Comparison of ENCODE assay signal across 8 mouse cellular contexts in the genomic region with DNA sequence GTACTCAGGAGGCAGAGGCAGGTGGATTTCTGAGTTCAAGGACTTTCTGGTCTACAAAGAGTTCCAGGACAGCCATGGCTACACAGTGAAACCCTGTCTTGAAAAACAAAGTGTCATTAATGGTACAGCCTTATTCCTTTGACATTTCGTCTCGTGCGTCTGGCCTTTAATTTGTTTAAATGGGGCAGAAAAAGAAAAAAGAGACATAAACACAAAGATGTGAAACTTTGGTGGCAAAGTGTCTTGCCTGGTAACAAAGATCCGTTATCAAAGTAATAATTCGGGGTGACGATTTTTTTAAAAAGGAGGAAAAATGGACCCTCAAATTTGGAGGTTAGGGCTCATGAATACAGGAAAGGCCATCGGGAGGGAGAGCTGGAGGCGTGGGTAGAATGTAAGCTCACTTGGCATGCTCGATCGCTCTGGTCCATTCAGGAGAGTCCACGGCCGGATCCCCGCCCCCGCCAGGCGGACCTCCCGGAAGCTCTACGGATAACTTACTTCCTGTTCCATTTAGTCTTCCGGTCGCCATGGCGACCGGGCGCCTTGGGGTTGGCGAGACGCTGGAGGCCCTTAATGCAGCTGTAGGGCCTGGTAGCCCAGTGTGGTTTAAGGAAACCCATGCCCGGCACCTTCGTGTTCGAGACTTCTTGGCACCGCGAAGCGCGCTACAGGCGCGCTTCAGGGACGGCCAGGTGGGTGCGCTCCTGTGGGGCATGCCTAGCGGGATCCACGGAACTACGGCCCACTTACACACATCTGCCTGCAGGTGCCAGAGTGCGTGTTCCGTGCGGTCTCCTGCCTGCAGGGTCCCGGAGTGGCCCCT. TPM values are rescaled to one million over a fixed set of nuclear protein-coding genes. Genes with fewer than 3 reads are reported as not detected.
A peak's percentile ranks its signal among the peaks of the same experiment; 100 is the strongest.
DNase-seq lines count a peak whose midpoint lies in the region; ATAC-seq and TF ChIP-seq lines count a peak whose summit lies in the region.

Gene Dalrd3 (plus strand): TSS at position 506 of the 826 bp plus-strand sequence.

- peak; percentile 60 for ATAC-seq in erythroid progenitor cell, adult 5-6 weeks (replicated peaks; ENCODE audit: low FRiP score, poor library complexity, severe bottlenecking)
- ATAC-seq in heart, embryonic 12.5 days (ENCODE audit: insufficient number of reproducible peaks, low FRiP score), result peak; percentile 67
- ATAC-seq in kidney, postnatal 0 days (replicated peaks; ENCODE audit: low FRiP score, low read depth), result peak; percentile 51
- ATAC-seq in liver, embryonic 14.5 days (ENCODE audit: insufficient read depth), result peak; percentile 58
- ATAC-seq in neural tube, embryonic 11.5 days (ENCODE audit: insufficient read depth, low FRiP score, low TSS enrichment), result peak; percentile 45
- peak; percentile 59 for ATAC-seq in stomach, postnatal 0 days (ENCODE audit: low FRiP score, low TSS enrichment)

- peaks cover 45% of the 10 kb centered on the region for H3K36me3 ChIP-seq in heart, embryonic 12.5 days
- H3K36me3 ChIP-seq in kidney, postnatal 0 days (ENCODE audit: insufficient read depth, low read length), result peaks cover 20% of the 10 kb centered on the region
- H3K36me3 ChIP-seq in liver, embryonic 14.5 days (replicated peaks; ENCODE audit: control insufficient read depth, insufficient read depth, low read depth), result peaks cover 12% of the 10 kb centered on the region
- H3K36me3 ChIP-seq in neural tube, embryonic 11.5 days (ENCODE audit: control insufficient read depth, insufficient read depth, low read length), result peaks cover 21% of the 10 kb centered on the region
- peaks cover 19% of the 10 kb centered on the region for H3K36me3 ChIP-seq in stomach, postnatal 0 days (ENCODE audit: control insufficient read depth, insufficient read depth, low read length)

- H3K4me1 ChIP-seq in heart, embryonic 12.5 days (replicated peaks), result peaks cover 44% of the 10 kb centered on the region
- peaks cover 14% of the 10 kb centered on the region for H3K4me1 ChIP-seq in kidney, postnatal 0 days (replicated peaks; ENCODE audit: insufficient read depth, low read length)
- peaks cover 12 to 21% of the 10 kb centered on the region in 2 experiments for H3K4me1 ChIP-seq in liver, embryonic 14.5 days (replicated peaks; ENCODE audit: control insufficient read depth in 2 of 2, insufficient read depth in 2 of 2, low read length in 1 of 2)
- H3K4me1 ChIP-seq in neural tube, embryonic 11.5 days (ENCODE audit: control insufficient read depth, insufficient read depth, low read length), result peaks cover 33% of the 10 kb centered on the region
- peaks cover 5% of the 10 kb centered on the region for H3K4me1 ChIP-seq in stomach, postnatal 0 days (replicated peaks; ENCODE audit: control insufficient read depth, insufficient read depth)

- peak within 1 kb of the TSS; percentile 98 for H3K4me2 ChIP-seq in heart, embryonic 12.5 days
- H3K4me2 ChIP-seq in kidney, postnatal 0 days (ENCODE audit: low read length), result peak within 1 kb of the TSS; percentile 100
- peak within 1 kb of the TSS; percentile 99 for H3K4me2 ChIP-seq in liver, embryonic 14.5 days (ENCODE audit: low read depth)
- H3K4me2 ChIP-seq in neural tube, embryonic 11.5 days (ENCODE audit: low read depth), result peak within 1 kb of the TSS; percentile 99
- peak within 1 kb of the TSS; percentile 100 for H3K4me2 ChIP-seq in stomach, postnatal 0 days (replicated peaks; ENCODE audit: low read depth)

- H3K9ac ChIP-seq in heart, embryonic 12.5 days, result peak within 1 kb of the TSS; percentile 88
- H3K9ac ChIP-seq in kidney, postnatal 0 days (ENCODE audit: low read depth, low read length), result peak within 1 kb of the TSS; percentile 50
- H3K9ac ChIP-seq in liver, embryonic 14.5 days (replicated peaks), result peak within 1 kb of the TSS; percentile 46
- peak within 1 kb of the TSS; percentile 67 for H3K9ac ChIP-seq in neural tube, embryonic 11.5 days (ENCODE audit: low read length)
- H3K9ac ChIP-seq in stomach, postnatal 0 days (ENCODE audit: low read length), result peak within 1 kb of the TSS; percentile 64

- DNase-seq in CD4-positive, CD25-positive, alpha-beta regulatory T cell, adult 2 months (ENCODE audit: low read depth, low spot score), result peak; percentile 91
- DNase-seq in brain, embryonic 18.5 days (ENCODE audit: low read depth, low spot score), result peak; percentile 80
- DNase-seq in kidney, postnatal 0 days (ENCODE audit: low spot score), result peak; percentile 97
- peak; percentile 89 to 91 (median 90) for DNase-seq in liver, embryonic 14.5 days (ENCODE audit: low read depth in 3 of 3, low spot score in 3 of 3)
- peak; percentile 95 for DNase-seq in neural tube, embryonic 11.5 days (ENCODE audit: low spot score)
- DNase-seq in stomach, postnatal 0 days (ENCODE audit: low spot score), result peak; percentile 95

- H3K9me3 ChIP-seq in heart, embryonic 12.5 days (replicated peaks), result no peaks in the 10 kb centered on the region
- H3K9me3 ChIP-seq in kidney, postnatal 0 days (replicated peaks; ENCODE audit: low read length), result no peaks in the 10 kb centered on the region
- no peaks in the 10 kb centered on the region for H3K9me3 ChIP-seq in liver, embryonic 14.5 days (ENCODE audit: control insufficient read depth, low read length)
- no peaks in the 10 kb centered on the region for H3K9me3 ChIP-seq in neural tube, embryonic 11.5 days (ENCODE audit: control insufficient read depth, low read length)
- no peaks in the 10 kb centered on the region for H3K9me3 ChIP-seq in stomach, postnatal 0 days (ENCODE audit: control insufficient read depth, low read length)

- peak within 1 kb of the TSS; percentile 78 for H3K4me3 ChIP-seq in heart, embryonic 12.5 days
- H3K4me3 ChIP-seq in kidney, postnatal 0 days (replicated peaks; ENCODE audit: low read depth, low read length), result peak within 1 kb of the TSS; percentile 59
- peak within 1 kb of the TSS; percentile 73 to 86 for H3K4me3 ChIP-seq in liver, embryonic 14.5 days (ENCODE audit: insufficient read depth in 1 of 2, low read depth in 2 of 2, low read length in 2 of 2)
- H3K4me3 ChIP-seq in neural tube, embryonic 11.5 days (ENCODE audit: low read depth, low read length), result peak within 1 kb of the TSS; percentile 68
- H3K4me3 ChIP-seq in stomach, postnatal 0 days (ENCODE audit: low read depth, low read length), result peak within 1 kb of the TSS; percentile 68

- H3K27me3 ChIP-seq in heart, embryonic 12.5 days (replicated peaks), result no peaks in the 10 kb centered on the region
- H3K27me3 ChIP-seq in kidney, postnatal 0 days (ENCODE audit: insufficient read depth, low read length), result no peaks in the 10 kb centered on the region
- no peaks in the 10 kb centered on the region for H3K27me3 ChIP-seq in liver, embryonic 14.5 days (ENCODE audit: control insufficient read depth, insufficient read depth, low read length)
- no peaks in the 10 kb centered on the region for H3K27me3 ChIP-seq in neural tube, embryonic 11.5 days (ENCODE audit: control insufficient read depth, insufficient read depth, low read length)
- no peaks in the 10 kb centered on the region for H3K27me3 ChIP-seq in stomach, postnatal 0 days (ENCODE audit: control insufficient read depth, insufficient read depth, low read length)

- TF ChIP-seq CTCF in kidney, postnatal 0 days (IDR thresholded peaks at IDR 0.05; ENCODE audit: low read depth), result no peak
- no peak for TF ChIP-seq CTCF in liver, embryonic 14.5 days (IDR thresholded peaks at IDR 0.05; ENCODE audit: low read depth)
- no peak for TF ChIP-seq CTCF in stomach, postnatal 0 days (IDR thresholded peaks at IDR 0.05; ENCODE audit: low read depth)

- peak within 1 kb of the TSS; percentile 37; the same call in 1 of the 2 replicates for H3K27ac ChIP-seq in heart, embryonic 12.5 days (ENCODE audit: poor library complexity, severe bottlenecking)
- H3K27ac ChIP-seq in kidney, postnatal 0 days, result peak within 1 kb of the TSS; percentile 25
- H3K27ac ChIP-seq in liver, embryonic 14.5 days, result peak within 1 kb of the TSS; percentile 31
- H3K27ac ChIP-seq in neural tube, embryonic 11.5 days (ENCODE audit: low read depth, low read length), result 0 out of 2 replicates have a peak within 1 kb of the TSS, but pooled peaks have one; percentile 39
- peak within 1 kb of the TSS; percentile 45; the same call in 1 of the 2 replicates for H3K27ac ChIP-seq in stomach, postnatal 0 days (replicated peaks)

- TF ChIP-seq EP300 in liver, embryonic 14.5 days (IDR thresholded peaks at IDR 0.05; ENCODE audit: low read depth), result no peak
- no peak for TF ChIP-seq EP300 in stomach, postnatal 0 days (optimal IDR thresholded peaks at IDR 0.05)

- 7% methylated on average over 42 of the region's 42 CpGs for WGBS in heart, embryonic 12.5 days
- 5% methylated on average over 42 of the region's 42 CpGs for WGBS in kidney, postnatal 0 days
- 4% methylated on average over 42 of the region's 42 CpGs for WGBS in liver, embryonic 14.5 days (ENCODE audit: insufficient replicate concordance)
- WGBS in neural tube, embryonic 11.5 days, result 7% methylated on average over 42 of the region's 42 CpGs
- WGBS in stomach, postnatal 0 days, result 5% methylated on average over 42 of the region's 42 CpGs

RNA-seq across cellular contexts. Expression of gene Dalrd3, which starts in this region (rescaled TPM):
- total RNA-seq in erythroid progenitor cell, adult 5-6 weeks (2015; ENCODE audit: low replicate concordance), result 47.8 and 48.7 TPM in 2 replicates
- total RNA-seq in erythroid progenitor cell, adult 5-6 weeks (2017; ENCODE audit: low replicate concordance), result 18.7 and 23.7 TPM in 2 replicates
- polyA plus RNA-seq in heart, embryonic 12.5 days (2016; fragmentation: Nextera tagmentation; extraction: Ambion mirVana), result 89.4 and 91.4 TPM in 2 replicates
- 102 and 114 TPM in 2 replicates for polyA plus RNA-seq in kidney, postnatal 0 days (2015; fragmentation: Nextera tagmentation; extraction: Ambion mirVana)
- polyA plus RNA-seq in liver, embryonic 14.5 days (2012; rRNA removed), result 43.8 and 48.0 TPM in 2 replicates
- 26.4 and 33.6 TPM in 2 replicates for polyA plus RNA-seq in liver, embryonic 14.5 days (2014; fragmentation: Nextera tagmentation; extraction: Ambion mirVana)
- 173 and 190 TPM in 2 replicates for polyA plus RNA-seq in neural tube, embryonic 11.5 days (2014; fragmentation: Nextera tagmentation; extraction: Ambion mirVana)
- 44.9 and 50.5 TPM in 2 replicates for polyA plus RNA-seq in stomach, postnatal 0 days (2015; fragmentation: Nextera tagmentation; extraction: Ambion mirVana)

Comparison
In these comparisons a context has a peak if more than half of its experiments do, and no peak if none do; other contexts are left out.
1. Peak in every context shown above with its lines: DNase-seq, ATAC-seq, H3K4me3 ChIP-seq and H3K27ac ChIP-seq.